Mouse (Mus musculus) liver, postnatal 0 days (tissue): ENCODE results near the gene Adgrb3.

ENCODE experiments used
- CTCF ChIP-seq: sonication (generic); IDR thresholded peaks from 2 replicates; pipeline ENCODE4 v1.5.1; 2016; ENCODE audit warnings: antibody characterized with exemption, low read depth
- EP300 ChIP-seq: IDR thresholded peaks from 2 replicates; pipeline ENCODE4 v1.6.1; 2016; ENCODE audit warnings: antibody characterized with exemption, low read depth, mild to moderate bottlenecking

DNA sequence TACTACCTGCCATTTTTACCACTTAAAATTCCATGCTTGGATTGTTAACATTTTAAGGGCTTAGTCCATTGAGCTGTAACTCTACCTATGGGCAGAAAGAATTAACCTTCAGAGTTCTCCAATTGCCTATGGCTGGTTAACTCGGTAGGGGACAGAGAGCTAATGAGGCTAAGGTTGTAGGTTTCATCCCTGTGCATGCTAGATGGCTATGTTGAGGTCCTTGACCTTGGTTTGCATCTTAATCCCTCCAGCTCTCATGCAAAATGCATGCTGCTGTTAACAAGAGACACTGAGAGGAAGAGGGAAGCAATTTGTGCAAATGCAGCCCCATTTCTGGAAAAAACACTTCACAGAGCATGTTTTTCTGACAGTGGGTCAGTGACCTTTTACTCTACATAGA lies 366.9 kb downstream of the Adgrb3 start:
- TF ChIP-seq CTCF (no peak), EP300 (no peak)
